Mouse (Mus musculus) ES-E14 (cell line): ENCODE results near the gene Serpinb9. TPM values are rescaled to one million over a fixed set of nuclear protein-coding genes. Genes with fewer than 3 reads are reported as not detected.

Experiments
- DNase-seq: peaks from one replicate; pipeline ENCODE4 v3.0.0-alpha.2; 2013; ENCODE audit warnings: low read depth, low spot score
- H3K27ac ChIP-seq: 2 replicates; pipeline ENCODE4 v1.5.1; 2012; ENCODE audit warnings: low read depth, mild to moderate bottlenecking, low read length, moderate library complexity, mixed read lengths; ENCODE audit not compliant: poor library complexity, insufficient read depth, severe bottlenecking
- H3K36me3 ChIP-seq: 2 replicates; pipeline ENCODE4 v1.6.1; 2012; ENCODE audit warnings: mild to moderate bottlenecking, low read length, moderate library complexity, mixed read lengths; ENCODE audit not compliant: control insufficient read depth, poor library complexity, insufficient read depth, severe bottlenecking
- H3K4me1 ChIP-seq, 2 experiments: fragments of 150-350 bp in 1 of 2; sonication (generic) in 1 of 2; 2 replicates each; pipeline ENCODE4 v1.6.1; 2012; ENCODE audit warnings: low read length in 2 of 2, mild to moderate bottlenecking in 1 of 2, mixed read lengths in 1 of 2; ENCODE audit not compliant: control insufficient read depth in 2 of 2, insufficient read depth in 2 of 2, poor library complexity in 1 of 2
- H3K4me3 ChIP-seq, 2 experiments: fragments of 150-350 bp in 1 of 2; sonication (generic) in 1 of 2; 2 replicates each; pipeline ENCODE4 v1.5.1; 2012; ENCODE audit warnings: low read length in 2 of 2, low read depth in 1 of 2, mild to moderate bottlenecking in 1 of 2, mixed read lengths in 1 of 2; ENCODE audit not compliant: insufficient read depth in 1 of 2, poor library complexity in 1 of 2, severe bottlenecking in 1 of 2
- H3K9ac ChIP-seq: 2 replicates; pipeline ENCODE4 v1.6.1; 2012; ENCODE audit warnings: low read depth, mild to moderate bottlenecking, low read length, mixed read lengths; ENCODE audit not compliant: poor library complexity, insufficient read depth, severe bottlenecking
- H3K9me3 ChIP-seq: fragments of 150-350 bp; sonication (generic); 2 replicates; pipeline ENCODE4 v1.6.1; 2012; ENCODE audit warnings: low read depth, mild to moderate bottlenecking, low read length; ENCODE audit not compliant: control insufficient read depth, insufficient read depth
- CHD2 ChIP-seq: IDR thresholded peaks from 2 replicates; pipeline ENCODE4 v1.6.1; 2014; ENCODE audit warnings: mild to moderate bottlenecking, low read depth, low read length, inconsistent platforms
- HCFC1 ChIP-seq: IDR thresholded peaks from 2 replicates; pipeline ENCODE4 v1.6.1; 2012; ENCODE audit warnings: low read length, inconsistent platforms, borderline replicate concordance; ENCODE audit not compliant: insufficient read depth
- MAFK ChIP-seq: IDR thresholded peaks from 2 replicates; pipeline ENCODE4 v1.6.1; 2014; ENCODE audit warnings: mild to moderate bottlenecking, low read depth, low read length, inconsistent platforms; ENCODE audit not compliant: insufficient read depth
- ZC3H11A ChIP-seq: IDR thresholded peaks from 2 replicates; pipeline ENCODE4 v1.6.1; 2012; ENCODE audit warnings: low read depth, mild to moderate bottlenecking, inconsistent platforms, low read length, borderline replicate concordance
- ZNF384 ChIP-seq: IDR thresholded peaks from 2 replicates; pipeline ENCODE4 v1.6.1; 2012; ENCODE audit warnings: low read depth, low read length, inconsistent platforms
- in situ Hi-C, 2 experiments: fragments of 600-800 bp; cut with MboI; formaldehyde crosslinking; loops; one replicate each; pipeline ENCODE4 v1.15.1; 2025; ENCODE audit warnings: low sequenced_read_pairs in 2 of 2, inconsistent platforms in 1 of 2; ENCODE audit not compliant: unreplicated experiment in 2 of 2
- total RNA-seq: library from RNA; depleted of rRNA; stranded (reverse); fragments of 300-350 nt; gene quantifications from 2 replicates; pipeline ENCODE4 v1.2.3, GENCODE M21; 2012

The Serpinb9 gene
- total RNA-seq, 1 experiment, result 3.4 TPM

DNA sequence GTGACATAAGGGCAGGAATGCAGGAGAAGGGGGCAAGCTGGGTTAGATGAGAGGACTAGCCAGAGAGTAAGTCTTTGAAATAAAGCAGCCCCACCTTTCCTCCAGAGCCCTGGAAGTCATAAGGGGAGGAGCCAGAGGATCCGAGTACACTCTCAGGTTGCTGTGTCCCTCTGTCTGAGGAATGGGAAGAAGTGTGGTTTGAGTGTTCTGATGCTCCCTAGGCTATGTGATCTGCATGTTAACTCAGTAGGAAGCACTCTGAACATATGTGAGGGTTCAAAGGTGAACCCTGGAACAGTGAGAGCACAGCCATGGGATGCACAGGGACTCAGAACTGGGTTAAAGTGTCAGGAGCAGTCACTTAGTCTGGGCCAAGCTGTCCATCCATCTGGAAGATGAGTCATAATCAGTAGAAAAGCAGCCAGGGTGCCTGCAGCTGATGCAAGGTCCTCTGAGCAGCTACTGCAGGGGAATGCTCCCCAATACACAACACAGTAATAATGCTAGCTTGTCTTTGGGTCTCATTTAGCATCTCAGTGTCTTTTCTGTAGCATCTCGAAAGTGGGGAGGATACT, 2.5 kb downstream of the Serpinb9 start:
- H3K36me3 ChIP-seq, result no peaks in the 10 kb centered on the region
- peaks cover 3 to 7% of the 10 kb centered on the region in 2 experiments; a peak in 3 of 4 replicates for H3K4me1 ChIP-seq
- no peak overlapping the region for H3K9ac ChIP-seq
- no peak for TF ChIP-seq MAFK
- no peak for TF ChIP-seq CHD2
- no peak for TF ChIP-seq HCFC1
- no peak for TF ChIP-seq ZNF384
- no peak for TF ChIP-seq ZC3H11A
- DNase-seq, result no peak
- no peak overlapping the region for H3K4me3 ChIP-seq
- H3K27ac ChIP-seq, result no peak overlapping the region
- in situ Hi-C loops, result no loop called here
- H3K9me3 ChIP-seq, result no peaks in the 10 kb centered on the region

DNA sequence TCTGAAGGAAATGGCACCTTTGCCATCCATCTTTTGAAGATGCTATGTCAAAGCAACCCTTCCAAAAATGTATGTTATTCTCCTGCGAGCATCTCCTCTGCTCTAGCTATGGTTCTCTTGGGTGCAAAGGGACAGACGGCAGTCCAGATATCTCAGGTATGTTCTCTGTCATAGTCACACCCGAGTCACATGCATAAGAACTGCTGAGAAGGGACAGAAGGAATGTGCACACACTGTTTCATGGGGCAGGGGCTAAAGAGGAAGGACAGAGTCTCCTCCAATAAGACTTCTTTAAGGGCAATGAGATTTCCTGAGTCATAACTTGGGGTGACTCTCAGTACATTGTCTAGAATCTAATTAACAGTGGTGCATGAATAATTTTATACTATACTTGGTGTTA, 3.5 kb downstream of the Serpinb9 start:
- in situ Hi-C loops, result no loop called here
- H3K4me3 ChIP-seq, result no peak overlapping the region
- no peak for DNase-seq

DNA sequence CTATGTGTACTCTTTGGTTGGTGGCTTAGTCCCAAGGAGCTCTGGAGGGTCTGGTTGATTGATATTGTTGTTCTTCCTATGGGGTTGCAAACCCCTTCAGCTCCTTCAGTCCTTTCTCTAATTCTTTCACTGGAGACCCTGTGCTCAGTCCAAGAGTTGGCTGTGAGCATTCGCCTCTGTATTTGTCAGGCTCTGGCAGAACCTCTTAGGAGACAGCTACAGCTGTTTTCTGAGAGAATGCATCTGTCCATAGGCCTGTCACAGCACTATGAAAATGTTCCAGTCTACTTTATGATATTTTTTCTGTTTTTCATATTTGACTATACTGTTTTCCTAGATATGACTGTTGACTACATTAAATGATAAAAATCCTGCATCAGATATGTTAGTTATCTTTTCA, 9.3 kb downstream of the Serpinb9 start:
- H3K9ac ChIP-seq, result no peak overlapping the region
- H3K4me3 ChIP-seq, result no peak overlapping the region
- H3K4me1 ChIP-seq, result no peaks in the 10 kb centered on the region
- no peak for DNase-seq
- H3K9me3 ChIP-seq, result no peaks in the 10 kb centered on the region
- in situ Hi-C loops, result no loop called here
- TF ChIP-seq ZNF384 (no peak), MAFK (no peak), ZC3H11A (no peak), CHD2 (no peak), HCFC1 (no peak)
- H3K27ac ChIP-seq, result no peak overlapping the region
- H3K36me3 ChIP-seq, result no peaks in the 10 kb centered on the region

More for the DNA sequence above, 3.5 kb downstream of the Serpinb9 start:
- no peaks in the 10 kb centered on the region for H3K36me3 ChIP-seq
- H3K9ac ChIP-seq, result no peak overlapping the region
- H3K27ac ChIP-seq, result no peak overlapping the region
- TF ChIP-seq MAFK (no peak), CHD2 (no peak), ZNF384 (no peak), ZC3H11A (no peak), HCFC1 (no peak)
- H3K4me1 ChIP-seq, result peaks cover 3 to 7% of the 10 kb centered on the region in 2 experiments; a peak in 3 of 4 replicates
- no peaks in the 10 kb centered on the region for H3K9me3 ChIP-seq

DNA sequence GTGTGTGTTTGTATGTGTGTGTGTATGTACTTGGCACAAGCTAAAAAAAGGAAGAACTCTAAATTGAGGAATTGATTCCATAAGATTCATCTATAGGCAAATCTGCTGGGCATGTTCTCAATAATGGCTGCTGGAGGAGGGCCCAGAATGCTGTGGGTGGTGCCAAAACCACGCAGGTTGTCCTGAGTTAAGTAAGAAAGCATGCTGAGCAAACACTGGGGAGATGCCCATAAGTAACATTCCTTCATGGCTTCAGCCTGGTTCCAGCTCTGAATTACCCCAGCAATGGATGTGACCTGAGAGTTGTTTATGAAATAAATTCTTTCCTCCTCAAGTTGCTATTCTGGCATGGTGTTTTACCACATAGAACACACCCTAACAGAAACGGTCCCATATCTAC, 10.2 kb downstream of the Serpinb9 start:
- H3K4me1 ChIP-seq, result no peaks in the 10 kb centered on the region
- H3K27ac ChIP-seq, result no peak overlapping the region
- no peaks in the 10 kb centered on the region for H3K36me3 ChIP-seq
- in situ Hi-C loops, result no loop called here
- TF ChIP-seq ZC3H11A (no peak), ZNF384 (no peak), HCFC1 (no peak), CHD2 (no peak), MAFK (no peak)
- H3K4me3 ChIP-seq, result no peak overlapping the region
- no peaks in the 10 kb centered on the region for H3K9me3 ChIP-seq
- H3K9ac ChIP-seq, result no peak overlapping the region
- DNase-seq, result no peak

DNA sequence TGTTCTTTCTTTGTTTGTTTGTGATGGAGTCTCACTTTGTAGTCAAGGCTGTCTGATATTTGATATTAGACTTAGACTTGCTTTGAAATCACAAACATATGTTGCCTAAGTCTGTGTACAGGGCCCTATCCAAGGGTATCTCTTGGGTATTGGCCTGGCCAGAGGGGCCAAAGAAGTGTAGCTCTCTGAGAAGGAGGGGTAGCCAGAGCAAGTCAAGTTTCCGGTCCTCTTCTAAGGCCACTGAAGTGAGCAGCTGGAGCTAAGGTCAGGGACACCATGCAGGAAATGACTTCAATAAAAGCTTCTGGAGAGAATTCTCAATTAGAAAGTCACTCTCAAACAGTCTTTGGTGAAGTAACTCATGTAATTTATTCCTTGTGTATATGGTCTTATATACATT, 19.3 kb downstream of the Serpinb9 start:
- no peak for DNase-seq
- no peak overlapping the region for H3K27ac ChIP-seq
- no peak overlapping the region for H3K4me3 ChIP-seq
- in situ Hi-C loops, result no loop called here
- H3K9ac ChIP-seq, result no peak overlapping the region
- H3K9me3 ChIP-seq, result no peaks in the 10 kb centered on the region
- peaks cover 4 to 5% of the 10 kb centered on the region in 2 experiments; a peak in 3 of 4 replicates for H3K4me1 ChIP-seq
- H3K36me3 ChIP-seq, result no peaks in the 10 kb centered on the region
- TF ChIP-seq ZNF384, result no peak
